Mouse (Mus musculus) myocyte (in vitro differentiated cells): ENCODE data around the gene Gm37240. TPM values are rescaled to one million over a fixed set of nuclear protein-coding genes. Genes with fewer than 3 reads are reported as not detected.

Experiments
- H3K27me3 ChIP-seq: one replicate; pipeline ENCODE4 v1.6.1; 2011; ENCODE audit not compliant: control insufficient read depth, insufficient read depth, insufficient read length
- H3K36me3 ChIP-seq: one replicate; pipeline ENCODE4 v1.6.1; 2011; ENCODE audit not compliant: control insufficient read depth, insufficient read depth
- H3K4me2 ChIP-seq: one replicate; pipeline ENCODE4 v1.6.1; 2011; ENCODE audit warnings: low read depth, control low read depth
- H3K4me3 ChIP-seq: one replicate; pipeline ENCODE4 v1.5.1; 2011; ENCODE audit warnings: mild to moderate bottlenecking, control low read depth, moderate library complexity
- H3K79me2 ChIP-seq: one replicate; pipeline ENCODE4 v1.6.1; 2011; ENCODE audit not compliant: control insufficient read depth, insufficient read depth
- H3ac ChIP-seq: one replicate; pipeline ENCODE4 v1.6.1; 2011; ENCODE audit not compliant: control insufficient read depth, insufficient read length
- CEBPB ChIP-seq: IDR thresholded peaks from 2 replicates; pipeline ENCODE4 v1.6.1; 2011; ENCODE audit warnings: mild to moderate bottlenecking, moderate library complexity; ENCODE audit not compliant: poor library complexity, insufficient read depth, severe bottlenecking
- E2F4 ChIP-seq: IDR thresholded peaks from one replicate; pipeline ENCODE4 v1.6.1; 2011; ENCODE audit warnings: mild to moderate bottlenecking, control low read depth, moderate library complexity; ENCODE audit not compliant: insufficient read depth
- MAX ChIP-seq: IDR thresholded peaks from one replicate; pipeline ENCODE4 v1.6.1; 2011; ENCODE audit warnings: low read depth, mild to moderate bottlenecking, control low read depth
- MYOD1 ChIP-seq, 3 experiments: IDR thresholded peaks; one replicate each; pipeline ENCODE4 v1.6.1; 2011; ENCODE audit warnings: control low read depth in 2 of 3, low read depth in 2 of 3, mild to moderate bottlenecking in 2 of 3, moderate library complexity in 1 of 3; ENCODE audit not compliant: insufficient read length in 2 of 3, control insufficient read depth in 1 of 3
- MYOG ChIP-seq, 3 experiments: IDR thresholded peaks; one replicate each; pipeline ENCODE4 v1.6.1; 2011; ENCODE audit warnings: control low read depth in 2 of 3, low read depth in 2 of 3, mild to moderate bottlenecking in 2 of 3; ENCODE audit not compliant: insufficient read length in 2 of 3, control insufficient read depth in 1 of 3, insufficient read depth in 1 of 3
- POLR2A ChIP-seq: IDR thresholded peaks from one replicate; pipeline ENCODE4 v1.6.1; 2011; ENCODE audit warnings: low read depth, mild to moderate bottlenecking, control low read depth, moderate library complexity; ENCODE audit not compliant: insufficient read length
- POLR2AphosphoS2 ChIP-seq: IDR thresholded peaks from one replicate; pipeline ENCODE4 v1.6.1; 2011; ENCODE audit warnings: low read depth, control low read depth; ENCODE audit not compliant: insufficient read length
- REST ChIP-seq: IDR thresholded peaks from one replicate; pipeline ENCODE4 v1.6.1; 2011; ENCODE audit warnings: mild to moderate bottlenecking, control low read depth, moderate library complexity; ENCODE audit not compliant: insufficient read depth, insufficient read length
- SRF ChIP-seq: IDR thresholded peaks from one replicate; pipeline ENCODE4 v1.6.1; 2011; ENCODE audit warnings: low read depth; ENCODE audit not compliant: control insufficient read depth, insufficient read length
- TCF12 ChIP-seq: IDR thresholded peaks from one replicate; pipeline ENCODE4 v1.6.1; 2011; ENCODE audit warnings: mild to moderate bottlenecking, control low read depth; ENCODE audit not compliant: poor library complexity, insufficient read depth, severe bottlenecking
- TCF3 ChIP-seq: IDR thresholded peaks from one replicate; pipeline ENCODE4 v1.6.1; 2011; ENCODE audit warnings: low read depth, control low read depth; ENCODE audit not compliant: insufficient read length
- USF1 ChIP-seq: IDR thresholded peaks from one replicate; pipeline ENCODE4 v1.6.1; 2011; ENCODE audit warnings: low read depth, mild to moderate bottlenecking, control low read depth, moderate library complexity
- polyA plus RNA-seq: library from polyadenylated mRNA; unstranded; fragments of >200 nt; fragmentation: generic; extraction: Trizol; gene quantifications from one replicate; pipeline ENCODE4 v1.2.1, GENCODE M21; 2012; ENCODE audit warnings: missing spikeins

The Gm37240 gene
- polyA plus RNA-seq, 1 experiment = 8.7 TPM

GRCm38 (mm10) chr3:85341103-85341860 is 546.0 kb downstream of the Gm37240 start:
- Histone ChIP-seq H3K36me3 (no peaks in the 10 kb centered on the region), H3K27me3 (no peaks in the 10 kb centered on the region), H3ac (no peak overlapping the region), H3K4me2 (no peak overlapping the region), H3K79me2 (no peaks in the 10 kb centered on the region), H3K4me3 (no peak overlapping the region)
- TF ChIP-seq CEBPB (no peak), REST (no peak), USF1 (no peak), POLR2AphosphoS2 (no peak), POLR2A (no peak), E2F4 (no peak), MAX (no peak), MYOG (IDR thresholded peaks at IDR 0.05; ENCODE audit: control insufficient read depth in 1 of 3, insufficient read depth in 1 of 3, insufficient read length in 2 of 3, low read depth in 2 of 3) (no peak)

GRCm38 (mm10) chr3:85340491-85340890 is 546.8 kb downstream of the Gm37240 start:
- H3K27me3 ChIP-seq = no peaks in the 10 kb centered on the region
- TF ChIP-seq USF1 (no peak), CEBPB (no peak), MYOD1 (IDR thresholded peaks at IDR 0.05; ENCODE audit: control insufficient read depth in 1 of 3, insufficient read length in 2 of 3, low read depth in 2 of 3) (no peak), REST (no peak), POLR2AphosphoS2 (no peak), MAX (no peak), SRF (no peak), TCF12 (no peak), MYOG (IDR thresholded peaks at IDR 0.05; ENCODE audit: control insufficient read depth in 1 of 3, insufficient read depth in 1 of 3, insufficient read length in 2 of 3, low read depth in 2 of 3) (no peak), POLR2A (no peak)
- H3K79me2 ChIP-seq = no peaks in the 10 kb centered on the region
- H3K36me3 ChIP-seq = no peaks in the 10 kb centered on the region
- H3K4me2 ChIP-seq = no peak overlapping the region
- H3ac ChIP-seq = no peak overlapping the region
- H3K4me3 ChIP-seq = no peak overlapping the region

GRCm38 (mm10) chr3:85339926-85340325 is 547.4 kb downstream of the Gm37240 start:
- Histone ChIP-seq H3K4me2 (no peak overlapping the region), H3ac (no peak overlapping the region), H3K36me3 (no peaks in the 10 kb centered on the region), H3K27me3 (no peaks in the 10 kb centered on the region), H3K4me3 (no peak overlapping the region), H3K79me2 (no peaks in the 10 kb centered on the region)
- no peak for TF ChIP-seq POLR2A
- TF ChIP-seq POLR2AphosphoS2 = no peak
- no peak for TF ChIP-seq SRF
- no peak for TF ChIP-seq TCF3
- TF ChIP-seq MAX = no peak
- no peak for TF ChIP-seq MYOG (IDR thresholded peaks at IDR 0.05; ENCODE audit: control insufficient read depth in 1 of 3, insufficient read depth in 1 of 3, insufficient read length in 2 of 3, low read depth in 2 of 3)
- no peak for TF ChIP-seq MYOD1 (IDR thresholded peaks at IDR 0.05; ENCODE audit: control insufficient read depth in 1 of 3, insufficient read length in 2 of 3, low read depth in 2 of 3)
- no peak for TF ChIP-seq CEBPB
- no peak for TF ChIP-seq E2F4
- no peak for TF ChIP-seq REST
- no peak for TF ChIP-seq USF1
- no peak for TF ChIP-seq TCF12

GRCm38 (mm10) chr3:85339269-85339820 is 548.0 kb downstream of the Gm37240 start:
- H3K4me2 ChIP-seq = no peak overlapping the region

More at GRCm38 (mm10) chr3:85339269-85339820, 548.0 kb downstream of the Gm37240 start:
- Histone ChIP-seq H3K4me3 (no peak overlapping the region), H3ac (no peak overlapping the region), H3K27me3 (no peaks in the 10 kb centered on the region), H3K36me3 (no peaks in the 10 kb centered on the region), H3K79me2 (no peaks in the 10 kb centered on the region)
- TF ChIP-seq CEBPB = no peak
- no peak for TF ChIP-seq E2F4
- TF ChIP-seq POLR2AphosphoS2 = no peak
- TF ChIP-seq MYOD1 (IDR thresholded peaks at IDR 0.05; ENCODE audit: control insufficient read depth in 1 of 3, insufficient read length in 2 of 3, low read depth in 2 of 3) = no peak
- TF ChIP-seq POLR2A = no peak
- no peak for TF ChIP-seq SRF
- TF ChIP-seq TCF3 = no peak
